Mouse (Mus musculus) forebrain, postnatal 0 days (tissue): ENCODE data around the gene Rnaseh2c. TPM values are rescaled to one million over a fixed set of nuclear protein-coding genes. Genes with fewer than 3 reads are reported as not detected.
A peak's percentile ranks its signal among the peaks of the same experiment; 100 is the strongest.

Source experiments
- ATAC-seq: fragments of 200-750 bp; cut with Nextera tagmentation; 2 replicates; pipeline ENCODE4 v1.8.0; 2017; ENCODE audit warnings: mild to moderate bottlenecking, moderate library complexity
- DNase-seq: peaks from one replicate; pipeline ENCODE4 v3.0.0-alpha.2; 2015
- H3K27ac ChIP-seq: fragments of 300-500 bp; sonication (generic); 2 replicates; pipeline ENCODE4 v1.5.1; 2014; ENCODE audit warnings: low read depth, mild to moderate bottlenecking, antibody characterized with exemption, low read length, moderate library complexity, mixed read lengths
- H3K27me3 ChIP-seq: fragments of 300-500 bp; sonication (generic); 2 replicates; pipeline ENCODE4 v1.6.1; 2014; ENCODE audit warnings: mild to moderate bottlenecking, low read length, mixed read lengths; ENCODE audit not compliant: insufficient read depth
- H3K36me3 ChIP-seq: fragments of 300-500 bp; sonication (generic); 2 replicates; pipeline ENCODE4 v1.6.1; 2014; ENCODE audit warnings: mild to moderate bottlenecking, moderate library complexity; ENCODE audit not compliant: insufficient read depth
- H3K4me1 ChIP-seq: fragments of 300-500 bp; sonication (generic); 2 replicates; pipeline ENCODE4 v1.6.1; 2014; ENCODE audit warnings: antibody characterized with exemption; ENCODE audit not compliant: insufficient read depth
- H3K4me2 ChIP-seq: fragments of 300-500 bp; sonication (generic); 2 replicates; pipeline ENCODE4 v1.6.1; 2014; ENCODE audit warnings: low read depth, mild to moderate bottlenecking, moderate library complexity
- H3K4me3 ChIP-seq: fragments of 300-500 bp; sonication (generic); 2 replicates; pipeline ENCODE4 v1.5.1; 2014; ENCODE audit warnings: low read depth, low read length, mixed read lengths
- H3K9ac ChIP-seq: fragments of 300-500 bp; sonication (generic); 2 replicates; pipeline ENCODE4 v1.6.1; 2014; ENCODE audit warnings: mild to moderate bottlenecking
- H3K9me3 ChIP-seq: fragments of 300-500 bp; sonication (generic); 2 replicates; pipeline ENCODE4 v1.6.1; 2016; ENCODE audit warnings: low read length
- CTCF ChIP-seq: sonication (generic); IDR thresholded peaks from 2 replicates; pipeline ENCODE4 v1.5.1; 2016; ENCODE audit warnings: antibody characterized with exemption, control low read depth, low read depth
- WGBS: fragments of 180-500 bp; shearing (Covaris S2); extraction: QIAGEN DNeasy Blood & Tissue Kit; methylation state at CpG from one replicate; pipeline ENCODE4 v1.1.7; 2014; 5-methylcytosine and 5-hydroxymethylcytosine counted together
- polyA plus RNA-seq: library from polyadenylated mRNA; unstranded; fragments of >200 nt; fragmentation: Nextera tagmentation; extraction: Ambion mirVana; gene quantifications from 2 replicates; pipeline ENCODE4 v1.2.1, GENCODE M21; 2015
- total RNA-seq: library from RNA; depleted of rRNA; stranded (reverse); fragments of >200 nt; gene quantifications from 2 replicates; pipeline ENCODE4 v1.2.3, GENCODE M21; 2014

Gene Rnaseh2c
- total and polyA plus RNA-seq, 2 experiments from 2014 or later: 34.1 to 49.8 TPM

GRCm38 (mm10) chr19:5567180-5567533 is 34.5 kb upstream of the Rnaseh2c start:
- H3K36me3 ChIP-seq: peaks cover 21% of the 10 kb centered on the region; the same call in 1 of the 2 replicates
- ATAC-seq (peak; percentile 14), DNase-seq (no peak)
- no peak for TF ChIP-seq CTCF
- H3K27ac ChIP-seq: peak overlapping the region; percentile 89; the same call in 1 of the 2 replicates
- peaks cover 6% of the 10 kb centered on the region for H3K27me3 ChIP-seq
- peak overlapping the region; percentile 92 for H3K4me2 ChIP-seq
- peak overlapping the region; percentile 74 for H3K4me3 ChIP-seq
- H3K9me3 ChIP-seq: no peaks in the 10 kb centered on the region
- peak overlapping the region; percentile 83 for H3K9ac ChIP-seq
- peaks cover 8% of the 10 kb centered on the region; the same call in 1 of the 2 replicates for H3K4me1 ChIP-seq
- 2% methylated on average over 26 of the region's 26 CpGs for WGBS

- Histone ChIP-seq H3K9me3 (no peaks in the 10 kb centered on the region), H3K27me3 (peaks cover under 1% of the 10 kb centered on the region; the same call in 1 of the 2 replicates), H3K4me1 (peaks cover 8% of the 10 kb centered on the region; the same call in 1 of the 2 replicates), H3K36me3 (peaks cover 21% of the 10 kb centered on the region; the same call in 1 of the 2 replicates), H3K9ac (peak within 1 kb of the TSS; percentile 83), H3K4me3 (peak within 1 kb of the TSS; percentile 74), H3K4me2 (peak within 1 kb of the TSS; percentile 92), H3K27ac (peak within 1 kb of the TSS; percentile 89)
- peak; percentile 95 for TF ChIP-seq CTCF
- peak; percentile 91 for ATAC-seq
- 2% methylated on average over 85 of the region's 102 CpGs for WGBS
- DNase-seq: peak; percentile 92
These were observed 33.9 kb upstream of the Rnaseh2c start, which contains the start of gene Ap5b1 for GRCm38 (mm10) chr19:5567534-5568469. Gene Ap5b1 (plus strand): TSS chr19:5568025.

GRCm38 (mm10) chr19:5568470-5569140 is 33.1 kb upstream of the Rnaseh2c start:
- ATAC-seq (peak; percentile 17; the same call in 1 of the 2 replicates), DNase-seq (peak; percentile 93)
- Histone ChIP-seq H3K4me1 (peaks cover 8% of the 10 kb centered on the region; the same call in 1 of the 2 replicates), H3K9me3 (no peaks in the 10 kb centered on the region), H3K27ac (peak overlapping the region; percentile 89; the same call in 1 of the 2 replicates), H3K4me2 (peak overlapping the region; percentile 92), H3K36me3 (peaks cover 23% of the 10 kb centered on the region; the same call in 1 of the 2 replicates), H3K27me3 (no peaks in the 10 kb centered on the region; the same call in 1 of the 2 replicates), H3K9ac (peak overlapping the region; percentile 83; the same call in 1 of the 2 replicates), H3K4me3 (peak overlapping the region; percentile 74)
- peak; percentile 92 for TF ChIP-seq CTCF
- 6% methylated on average over 25 of the region's 27 CpGs for WGBS

GRCm38 (mm10) chr19:5569521-5569920 is 32.2 kb upstream of the Rnaseh2c start:
- DNase-seq (no peak), ATAC-seq (no peak)
- H3K27me3 ChIP-seq: no peaks in the 10 kb centered on the region; the same call in 1 of the 2 replicates
- TF ChIP-seq CTCF: no peak
- H3K4me1 ChIP-seq: peaks cover 8% of the 10 kb centered on the region; the same call in 1 of the 2 replicates
- 92% methylated on average over 10 of the region's 10 CpGs for WGBS
- no peak overlapping the region for H3K4me3 ChIP-seq
- peaks cover 23% of the 10 kb centered on the region; the same call in 1 of the 2 replicates for H3K36me3 ChIP-seq
- H3K9ac ChIP-seq: no peak overlapping the region
- no peaks in the 10 kb centered on the region for H3K9me3 ChIP-seq
- H3K4me2 ChIP-seq: peak overlapping the region; percentile 92; the same call in 1 of the 2 replicates
- no peak overlapping the region for H3K27ac ChIP-seq

GRCm38 (mm10) chr19:5570353-5571246 is 31.1 kb upstream of the Rnaseh2c start:
- peaks cover 8% of the 10 kb centered on the region; the same call in 1 of the 2 replicates for H3K4me1 ChIP-seq
- no peak overlapping the region for H3K27ac ChIP-seq
- no peaks in the 10 kb centered on the region for H3K9me3 ChIP-seq
- no peak overlapping the region for H3K4me3 ChIP-seq
- WGBS: 90% methylated on average over 32 of the region's 32 CpGs
- ATAC-seq: no peak
- DNase-seq: no peak
- no peak for TF ChIP-seq CTCF
- H3K27me3 ChIP-seq: no peaks in the 10 kb centered on the region; the same call in 1 of the 2 replicates
- no peak overlapping the region for H3K9ac ChIP-seq
- peaks cover 23% of the 10 kb centered on the region; the same call in 1 of the 2 replicates for H3K36me3 ChIP-seq
- H3K4me2 ChIP-seq: no peak overlapping the region

- Histone ChIP-seq H3K9me3 (no peaks in the 10 kb centered on the region), H3K27me3 (no peaks in the 10 kb centered on the region), H3K4me1 (peaks cover 7% of the 10 kb centered on the region; the same call in 1 of the 2 replicates), H3K9ac (no peak overlapping the region), H3K4me2 (no peak overlapping the region), H3K36me3 (peaks cover 23% of the 10 kb centered on the region; the same call in 1 of the 2 replicates), H3K4me3 (no peak overlapping the region), H3K27ac (no peak overlapping the region)
- 78% methylated on average over 5 of the region's 5 CpGs for WGBS
- DNase-seq (no peak), ATAC-seq (no peak)
- TF ChIP-seq CTCF: no peak
These were observed 29.8 kb upstream of the Rnaseh2c start for GRCm38 (mm10) chr19:5571831-5572230.
